Mouse (Mus musculus) cerebellum, adult 11-12 months (tissue): ENCODE measurements around the gene Gtf2h1.
"Not testable (repeated sequence)": the region's sequence is repeated elsewhere in the genome, so short reads cannot be mapped to it uniquely, and the experiment has no call there.

Experiments
- DNase-seq: peaks from one replicate; pipeline ENCODE4 v3.0.0; 2022

Gene Gtf2h1

GRCm38 (mm10) chr7:46831693-46832092 lies 35.8 kb downstream of the Gtf2h1 start:
- no peak for DNase-seq

- DNase-seq, result not testable (repeated sequence)
These were observed 36.4 kb downstream of the Gtf2h1 start for GRCm38 (mm10) chr7:46832112-46832810.

GRCm38 (mm10) chr7:46833266-46833665 lies 37.4 kb downstream of the Gtf2h1 start:
- DNase-seq, result no peak

GRCm38 (mm10) chr7:46833670-46834255 lies 37.9 kb downstream of the Gtf2h1 start:
- DNase-seq, result no peak

- DNase-seq, result no peak
These were observed 39.2 kb downstream of the Gtf2h1 start for GRCm38 (mm10) chr7:46834994-46835610.

GRCm38 (mm10) chr7:46836357-46836756 lies 40.5 kb downstream of the Gtf2h1 start:
- DNase-seq, result no peak

GRCm38 (mm10) chr7:46837073-46837472 lies 41.2 kb downstream of the Gtf2h1 start:
- DNase-seq, result no peak

GRCm38 (mm10) chr7:46838104-46838671 lies 42.3 kb downstream of the Gtf2h1 start:
- no peak for DNase-seq

GRCm38 (mm10) chr7:46838891-46839302 lies 43.0 kb downstream of the Gtf2h1 start:
- DNase-seq, result peak; percentile 86

- DNase-seq, result peak; percentile 50
These were observed 43.5 kb downstream of the Gtf2h1 start for GRCm38 (mm10) chr7:46839446-46839845.

GRCm38 (mm10) chr7:46839861-46840260 lies 44.0 kb downstream of the Gtf2h1 start:
- no peak for DNase-seq

GRCm38 (mm10) chr7:46840326-46840725 lies 44.4 kb downstream of the Gtf2h1 start:
- no peak for DNase-seq

GRCm38 (mm10) chr7:46840787-46841525 lies 45.1 kb downstream of the Gtf2h1 start, which contains the start of gene Ldha:
Ldha (plus strand) TSS chr7:46841475.
- DNase-seq, result no peak

- no peak for DNase-seq
These were observed 46.4 kb downstream of the Gtf2h1 start for GRCm38 (mm10) chr7:46842278-46842677.

GRCm38 (mm10) chr7:46843576-46843975 lies 47.7 kb downstream of the Gtf2h1 start:
- peak; percentile 52 for DNase-seq

GRCm38 (mm10) chr7:46845211-46845977 lies 49.5 kb downstream of the Gtf2h1 start:
- DNase-seq, result peak; percentile 85

- DNase-seq, result peak; percentile 46
These were observed 50.1 kb downstream of the Gtf2h1 start for GRCm38 (mm10) chr7:46845978-46846485.

- peak; percentile 68 for DNase-seq
These were observed 50.8 kb downstream of the Gtf2h1 start for GRCm38 (mm10) chr7:46846486-46847244.

GRCm38 (mm10) chr7:46849287-46849686 lies 53.4 kb downstream of the Gtf2h1 start:
- DNase-seq, result no peak

GRCm38 (mm10) chr7:46851026-46851425 lies 55.1 kb downstream of the Gtf2h1 start:
- no peak for DNase-seq

GRCm38 (mm10) chr7:46852666-46853065 lies 56.8 kb downstream of the Gtf2h1 start:
- DNase-seq, result no peak
